Comparison of ENCODE assay signal across 8 mouse cellular contexts in genomic region chr4:148950932-148951650, GRCm38 (mm10).
DNase-seq lines count a peak whose midpoint lies in the region; ATAC-seq and TF ChIP-seq lines count a peak whose summit lies in the region.

No protein-coding gene starts in this region.

- TF ChIP-seq POLR2A in testis, adult 2 months (IDR thresholded peaks at IDR 0.05; ENCODE audit: control insufficient read depth, low read depth, low read length): no peak

- no peak for DNase-seq in testis, postnatal 14 days (ENCODE audit: low spot score)
- DNase-seq in heart, postnatal 25 days (ENCODE audit: low spot score): peak; percentile 45
- DNase-seq in layer of hippocampus, postnatal 10 days (ENCODE audit: low spot score in 2 of 2): peak; percentile 81 to 82
- no peak for DNase-seq in natural killer cell, adult 2 months (ENCODE audit: low spot score in 2 of 2)
- no peak for DNase-seq in yolk sac, embryonic 10.5 days (ENCODE audit: low spot score)

- no peak for TF ChIP-seq CTCF in testis, adult 2 months (IDR thresholded peaks at IDR 0.05; ENCODE audit: control insufficient read depth, insufficient read depth, insufficient replicate concordance, low read depth, low read length)

- H3K9me3 ChIP-seq in midbrain, embryonic 13.5 days: no peaks in the 10 kb centered on the region

- H3K9ac ChIP-seq in midbrain, embryonic 13.5 days (replicated peaks): 0 out of 2 replicates have a peak overlapping the region, but pooled peaks have one; percentile 23

- intact Hi-C loops in heart, postnatal 25 days (cut with DNase I): loop anchor here (5.0 kb wide), 1 partner anchor 49 kb away; no protein-coding TSS in a partner anchor

- no peaks in the 10 kb centered on the region for H3K36me3 ChIP-seq in testis, adult 2 months (ENCODE audit: control insufficient read depth, insufficient read depth, low read length)
- no peaks in the 10 kb centered on the region for H3K36me3 ChIP-seq in midbrain, embryonic 13.5 days

- no peaks in the 10 kb centered on the region for H3K27me3 ChIP-seq in testis, adult 2 months (ENCODE audit: control insufficient read depth, insufficient read depth, low read length)
- peaks cover 86% of the 10 kb centered on the region for H3K27me3 ChIP-seq in midbrain, embryonic 13.5 days

- peak; percentile 28; the same call in 1 of the 2 replicates for ATAC-seq in frontal cortex, adult (ENCODE audit: low TSS enrichment)
- peak; percentile 19; the same call in 1 of the 2 replicates for ATAC-seq in midbrain, embryonic 13.5 days

- H3K27ac ChIP-seq in testis, adult 2 months (ENCODE audit: control insufficient read depth, insufficient read depth, low read depth, low read length): no peak overlapping the region
- H3K27ac ChIP-seq in midbrain, embryonic 13.5 days: peak overlapping the region; percentile 65

- H3K4me2 ChIP-seq in midbrain, embryonic 13.5 days (replicated peaks): peak overlapping the region; percentile 87

- 32% methylated on average over 25 of the region's 25 CpGs for WGBS in midbrain, embryonic 13.5 days

- peak overlapping the region; percentile 60 for H3K4me3 ChIP-seq in testis, adult 2 months (ENCODE audit: control insufficient read depth, low read depth, low read length)
- peak overlapping the region; percentile 47; the same call in 1 of the 2 replicates for H3K4me3 ChIP-seq in midbrain, embryonic 13.5 days (replicated peaks)

- peaks cover 29% of the 10 kb centered on the region for H3K4me1 ChIP-seq in testis, adult 2 months (ENCODE audit: control insufficient read depth, insufficient read depth, low read length)
- peaks cover 43% of the 10 kb centered on the region for H3K4me1 ChIP-seq in midbrain, embryonic 13.5 days (replicated peaks)

Comparison
In these comparisons a context has a peak if more than half of its experiments do, and no peak if none do; other contexts are left out.
1. DNase-seq: peak in heart, postnatal 25 days (single experiment) and layer of hippocampus, postnatal 10 days (2 of 2); none in testis, postnatal 14 days (single experiment), natural killer cell, adult 2 months (0 of 2) and yolk sac, embryonic 10.5 days (single experiment).